Mouse (Mus musculus) lung, adult 2 months (tissue): Measurements from ENCODE around the gene Fkbp2.

Experiments used
- CTCF ChIP-seq: fragments of 200-500 bp; IDR thresholded peaks from 2 replicates; pipeline ENCODE4 v1.5.1; 2011; ENCODE audit warnings: mild to moderate bottlenecking, low read length, control low read depth; ENCODE audit not compliant: insufficient read depth
- POLR2A ChIP-seq: fragments of 200-500 bp; IDR thresholded peaks from 2 replicates; pipeline ENCODE4 v1.6.1; 2011; ENCODE audit warnings: low read depth, mild to moderate bottlenecking, control low read depth, low read length, borderline replicate concordance; ENCODE audit errors: extremely low read depth

DNA sequence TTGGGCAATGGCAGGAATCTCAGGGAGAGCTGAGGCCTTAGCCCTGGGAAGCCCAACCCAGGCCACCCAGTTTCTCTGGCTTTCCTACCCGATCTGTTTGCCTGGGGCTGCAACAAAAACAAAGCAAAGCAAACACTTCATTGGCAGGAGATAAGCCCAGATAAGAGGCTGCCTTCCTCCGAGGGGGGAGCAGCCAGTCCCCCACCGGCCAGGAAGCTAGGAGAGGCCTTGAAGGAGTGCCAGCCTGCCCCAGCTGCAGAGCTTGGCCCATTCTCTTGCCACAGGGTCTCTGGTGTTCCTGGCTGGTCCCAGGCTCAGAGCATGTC, 27.6 kb downstream of the Fkbp2 start:
- TF ChIP-seq CTCF (no peak), POLR2A (peak; percentile 85; the same call in 1 of the 2 replicates)
